Mouse (Mus musculus): Measurements from ENCODE around the gene Notch3.

- TF ChIP-seq GATA1 (IDR thresholded peaks at IDR 0.05; ENCODE audit: low read length) (no peak), TAL1 (IDR thresholded peaks at IDR 0.05; ENCODE audit: low read length) (no peak)
Measured at GRCm38 (mm10) chr17:32122587-32122970, 44.1 kb downstream of the Notch3 start.
